Mouse (Mus musculus): ENCODE data around the gene Zfp963.

DNA sequence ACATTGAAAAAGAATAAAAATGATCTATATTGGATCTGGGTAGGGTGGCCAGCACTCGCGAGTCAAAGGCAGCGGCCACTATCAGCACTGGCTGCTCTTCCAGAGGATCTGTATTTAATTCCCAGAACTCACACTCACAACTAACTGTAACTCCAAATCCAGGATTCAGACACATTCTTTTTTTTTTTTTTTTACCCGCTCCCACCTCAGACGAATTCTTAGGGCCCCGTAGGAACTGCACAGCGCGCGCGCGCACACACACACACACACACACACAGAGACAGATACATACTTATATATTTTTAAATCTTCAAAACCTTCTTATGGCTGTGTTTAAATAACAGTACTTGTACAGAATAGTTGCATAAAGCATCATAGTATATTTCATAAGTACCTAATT is 40.6 kb upstream of the Zfp963 start:
- TF ChIP-seq POLR2A (IDR thresholded peaks at IDR 0.05; ENCODE audit: insufficient read depth, low read depth, low read length), result no peak
- TF ChIP-seq CTCF (IDR thresholded peaks at IDR 0.05; ENCODE audit: insufficient read depth, low read depth, low read length), result no peak

Data from olfactory bulb, adult 2 months (tissue).